Mouse (Mus musculus): ENCODE measurements around the gene Ctnnbl1.

DNA sequence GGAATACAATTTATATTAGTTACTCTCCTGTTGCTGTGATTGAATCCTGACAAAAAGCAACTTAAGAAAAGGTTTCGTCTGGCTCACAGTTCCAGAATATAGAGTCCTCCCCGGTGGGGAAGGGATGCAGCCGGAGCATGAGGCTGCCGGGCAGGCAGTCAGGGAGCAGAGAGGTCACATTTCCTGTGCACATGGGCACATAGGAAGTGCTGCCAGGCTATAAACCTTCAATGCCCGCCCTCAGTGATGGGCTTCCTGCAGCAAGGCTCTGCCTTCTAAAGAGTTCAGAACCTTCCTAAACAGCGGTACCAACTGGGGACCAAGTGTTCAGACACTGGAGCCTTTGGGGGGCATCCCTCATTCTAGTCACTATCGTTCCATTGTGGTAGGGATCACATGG lies 7.4 kb downstream of the Ctnnbl1 start:
- TF ChIP-seq CTCF (conservative IDR thresholded peaks at IDR 0.05 in 1 of 2, IDR thresholded peaks at IDR 0.05 in 1 of 2; ENCODE audit: low read depth in 2 of 2, low read length in 2 of 2) (no peak), EP300 (IDR thresholded peaks at IDR 0.05; ENCODE audit: low read length) (no peak), IRF4 (IDR thresholded peaks at IDR 0.05; ENCODE audit: low read depth, low read length) (no peak), ETS1 (conservative IDR thresholded peaks at IDR 0.05; ENCODE audit: low read depth, low read length) (no peak), E2F4 (IDR thresholded peaks at IDR 0.05; ENCODE audit: insufficient replicate concordance, low read depth, low read length) (no peak), POLR2A (IDR thresholded peaks at IDR 0.05; ENCODE audit: low read depth, low read length) (no peak), ZC3H11A (IDR thresholded peaks at IDR 0.05; ENCODE audit: low read depth, low read length) (no peak)
